Mouse (Mus musculus) intestine, embryonic 16.5 days (tissue): ENCODE results near the gene Tubg2. TPM values are rescaled to one million over a fixed set of nuclear protein-coding genes. Genes with fewer than 3 reads are reported as not detected.
A peak's percentile ranks its signal among the peaks of the same experiment; 100 is the strongest.

ENCODE experiments used
- ATAC-seq: fragments of 200-750 bp; cut with Nextera tagmentation; 2 replicates; pipeline ENCODE4 v1.8.0; 2017; ENCODE audit warnings: moderate TSS enrichment, moderate library complexity
- H3K27ac ChIP-seq: fragments of 300-500 bp; sonication (generic); 2 replicates; pipeline ENCODE4 v1.5.1; 2014; ENCODE audit warnings: mild to moderate bottlenecking, low read length
- H3K27me3 ChIP-seq: fragments of 300-500 bp; sonication (generic); replicated peaks from 2 replicates; pipeline ENCODE4 v1.6.1; 2014; ENCODE audit warnings: low read length, control low read depth, mixed read lengths; ENCODE audit not compliant: control insufficient read depth, insufficient read depth
- H3K36me3 ChIP-seq: fragments of 300-500 bp; sonication (generic); 2 replicates; pipeline ENCODE4 v1.6.1; 2014; ENCODE audit warnings: low read length, control low read depth; ENCODE audit not compliant: control insufficient read depth, insufficient read depth
- H3K4me1 ChIP-seq: fragments of 300-500 bp; sonication (generic); 2 replicates; pipeline ENCODE4 v1.6.1; 2014; ENCODE audit warnings: low read length, control low read depth, mixed read lengths; ENCODE audit not compliant: control insufficient read depth, insufficient read depth
- H3K4me2 ChIP-seq: fragments of 300-500 bp; sonication (generic); 2 replicates; pipeline ENCODE4 v1.6.1; 2014; ENCODE audit warnings: low read depth, low read length, control low read depth
- H3K4me3 ChIP-seq: fragments of 300-500 bp; sonication (generic); 2 replicates; pipeline ENCODE4 v1.5.1; 2014; ENCODE audit warnings: mild to moderate bottlenecking, low read length
- H3K9ac ChIP-seq: fragments of 300-500 bp; sonication (generic); 2 replicates; pipeline ENCODE4 v1.6.1; 2014; ENCODE audit warnings: low read depth, low read length
- H3K9me3 ChIP-seq: fragments of 300-500 bp; sonication (generic); 2 replicates; pipeline ENCODE4 v1.6.1; 2016; ENCODE audit warnings: low read length, control low read depth; ENCODE audit not compliant: control insufficient read depth
- WGBS: fragments of 180-500 bp; shearing (Covaris S2); extraction: QIAGEN DNeasy Blood & Tissue Kit; methylation state at CpG from one replicate; pipeline ENCODE4 v1.1.7; 2014; 5-methylcytosine and 5-hydroxymethylcytosine counted together
- polyA plus RNA-seq: library from polyadenylated mRNA; unstranded; fragments of >200 nt; fragmentation: Nextera tagmentation; extraction: Ambion mirVana; gene quantifications from 2 replicates; pipeline ENCODE4 v1.2.1, GENCODE M21; 2015

The Tubg2 gene
- polyA plus RNA-seq, 1 experiment from 2014 or later = 3.9 TPM

DNA sequence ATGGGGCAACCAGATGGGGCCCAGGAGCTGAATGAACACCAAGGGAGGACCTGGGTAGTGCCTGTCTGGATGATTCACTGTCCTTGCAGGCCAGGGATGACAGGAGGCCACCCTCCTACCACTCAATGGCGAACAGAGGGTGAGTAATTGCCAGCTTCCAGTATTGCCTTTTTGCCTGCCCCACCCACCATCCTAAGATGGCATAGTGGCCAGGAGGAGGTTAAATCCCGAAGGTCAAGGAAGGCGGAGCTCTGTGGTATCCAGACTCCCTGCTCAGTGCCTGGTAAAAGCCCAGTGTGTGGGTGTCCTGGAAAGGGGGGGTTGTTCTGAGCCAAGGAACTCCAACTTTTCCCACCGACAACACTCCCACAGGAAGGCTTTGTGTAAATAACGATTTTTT lies 6.6 kb downstream of the Tubg2 start:
- ATAC-seq = no peak
- no peak overlapping the region for H3K4me2 ChIP-seq
- no peak overlapping the region for H3K4me3 ChIP-seq
- no peak overlapping the region for H3K27ac ChIP-seq
- WGBS = 58% methylated on average over 5 of the region's 5 CpGs
- peaks cover 22% of the 10 kb centered on the region for H3K4me1 ChIP-seq
- peaks cover 3% of the 10 kb centered on the region; the same call in 1 of the 2 replicates for H3K27me3 ChIP-seq
- no peaks in the 10 kb centered on the region for H3K9me3 ChIP-seq
- H3K36me3 ChIP-seq = peaks cover 11% of the 10 kb centered on the region
- H3K9ac ChIP-seq = no peak overlapping the region

DNA sequence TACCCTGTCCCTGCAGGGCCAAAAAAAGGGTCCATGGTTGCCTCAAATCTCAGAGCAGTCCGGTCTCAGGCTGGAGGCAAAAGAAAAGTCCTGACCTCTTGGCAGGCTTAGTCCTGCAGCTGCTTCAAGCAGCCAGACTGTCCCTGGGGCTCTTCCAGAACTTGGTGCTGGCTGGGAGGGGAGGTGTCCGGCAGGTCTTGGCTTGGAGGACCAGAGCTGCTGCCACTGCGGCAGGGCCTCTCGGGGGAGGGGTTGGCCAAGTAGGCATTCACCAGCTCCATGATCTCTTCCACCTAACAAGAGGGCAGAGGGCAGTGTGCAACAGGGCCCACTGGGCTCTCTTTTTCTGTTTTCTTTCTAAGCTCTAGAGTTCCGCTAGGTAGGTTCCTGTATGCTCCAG lies 7.1 kb downstream of the Tubg2 start:
- Histone ChIP-seq H3K4me3 (no peak overlapping the region), H3K27me3 (peaks cover 6% of the 10 kb centered on the region; the same call in 1 of the 2 replicates), H3K4me1 (peaks cover 22% of the 10 kb centered on the region), H3K9me3 (no peaks in the 10 kb centered on the region), H3K9ac (no peak overlapping the region), H3K36me3 (peaks cover 16% of the 10 kb centered on the region), H3K27ac (no peak overlapping the region), H3K4me2 (no peak overlapping the region)
- WGBS = 66% methylated on average over 5 of the region's 5 CpGs
- no peak for ATAC-seq

DNA sequence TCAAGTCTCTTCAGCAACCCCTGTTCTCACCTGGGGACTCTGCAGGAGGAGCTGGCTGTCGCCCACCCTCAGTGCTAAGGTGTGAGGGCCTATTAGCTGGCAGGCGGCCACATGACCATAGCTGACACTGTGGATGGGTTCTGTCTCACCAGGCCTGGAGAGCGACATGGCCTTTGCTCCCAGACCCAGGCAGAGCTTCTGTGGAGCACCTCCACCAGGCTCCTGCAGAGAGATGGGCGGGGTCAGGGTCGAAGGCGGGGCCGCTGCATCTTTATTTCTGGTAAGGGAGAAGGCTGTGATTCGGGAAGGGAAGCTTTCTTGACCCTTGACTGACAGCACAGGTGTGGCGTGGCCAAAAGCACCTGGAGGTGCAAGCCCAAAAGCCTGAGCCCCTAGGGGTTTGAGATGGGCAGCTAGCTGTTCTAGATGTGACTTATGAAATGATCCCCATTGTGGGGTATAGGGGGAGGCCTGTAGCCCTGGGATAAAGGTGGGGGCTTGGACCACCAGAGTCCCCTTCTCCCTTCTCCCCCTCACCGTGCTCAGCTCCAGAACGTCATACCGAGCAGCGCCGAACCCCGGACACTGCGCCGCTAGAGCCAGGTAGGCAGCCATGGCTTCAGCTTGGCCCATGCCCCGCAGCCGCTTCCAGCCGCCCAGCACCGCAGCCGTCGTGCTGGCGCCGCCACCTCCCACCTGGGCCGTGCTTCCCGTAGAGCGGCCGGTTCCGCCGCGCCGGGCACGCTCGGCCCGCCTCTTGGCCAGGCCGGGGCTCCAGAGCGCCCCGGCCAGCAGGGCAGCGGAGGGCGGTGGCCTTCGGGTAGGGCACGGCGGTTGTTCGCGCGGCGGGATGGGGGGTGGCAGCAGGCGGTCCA lies 8.0 kb downstream of the Tubg2 start:
- Histone ChIP-seq H3K27ac (no peak overlapping the region), H3K4me2 (peak overlapping the region; percentile 38; the same call in 1 of the 2 replicates), H3K27me3 (peaks cover 8% of the 10 kb centered on the region; the same call in 1 of the 2 replicates), H3K4me1 (peaks cover 28% of the 10 kb centered on the region), H3K9ac (peak overlapping the region; percentile 37; the same call in 1 of the 2 replicates), H3K36me3 (peaks cover 18% of the 10 kb centered on the region), H3K9me3 (no peaks in the 10 kb centered on the region), H3K4me3 (no peak overlapping the region)
- ATAC-seq = peak; percentile 58
- WGBS = 46% methylated on average over 49 of the region's 49 CpGs

DNA sequence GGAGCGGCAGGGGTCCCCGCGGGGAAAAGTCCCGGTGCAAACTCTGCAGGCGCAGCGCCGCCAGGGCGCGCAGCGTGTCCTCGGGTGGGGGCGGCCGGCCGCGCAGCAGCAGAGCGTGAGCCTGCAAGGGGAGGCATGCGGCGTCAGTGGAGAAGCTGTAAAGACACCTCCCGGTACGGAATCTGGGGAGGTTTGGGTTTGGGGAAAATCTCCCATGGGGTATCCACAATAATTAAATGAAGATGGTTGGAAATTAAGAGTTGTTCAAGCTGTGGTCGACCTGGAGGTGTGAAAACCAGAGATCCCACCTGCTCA lies 8.6 kb downstream of the Tubg2 start:
- H3K27ac ChIP-seq = no peak overlapping the region
- H3K4me1 ChIP-seq = peaks cover 34% of the 10 kb centered on the region
- H3K4me2 ChIP-seq = peak overlapping the region; percentile 38; the same call in 1 of the 2 replicates
- no peak for ATAC-seq
- peaks cover 18% of the 10 kb centered on the region for H3K36me3 ChIP-seq
- 34% methylated on average over 21 of the region's 21 CpGs for WGBS
- peaks cover 8% of the 10 kb centered on the region; the same call in 1 of the 2 replicates for H3K27me3 ChIP-seq
- H3K9ac ChIP-seq = 0 out of 2 replicates have a peak overlapping the region, but pooled peaks have one; percentile 37
- H3K9me3 ChIP-seq = no peaks in the 10 kb centered on the region
- H3K4me3 ChIP-seq = no peak overlapping the region

DNA sequence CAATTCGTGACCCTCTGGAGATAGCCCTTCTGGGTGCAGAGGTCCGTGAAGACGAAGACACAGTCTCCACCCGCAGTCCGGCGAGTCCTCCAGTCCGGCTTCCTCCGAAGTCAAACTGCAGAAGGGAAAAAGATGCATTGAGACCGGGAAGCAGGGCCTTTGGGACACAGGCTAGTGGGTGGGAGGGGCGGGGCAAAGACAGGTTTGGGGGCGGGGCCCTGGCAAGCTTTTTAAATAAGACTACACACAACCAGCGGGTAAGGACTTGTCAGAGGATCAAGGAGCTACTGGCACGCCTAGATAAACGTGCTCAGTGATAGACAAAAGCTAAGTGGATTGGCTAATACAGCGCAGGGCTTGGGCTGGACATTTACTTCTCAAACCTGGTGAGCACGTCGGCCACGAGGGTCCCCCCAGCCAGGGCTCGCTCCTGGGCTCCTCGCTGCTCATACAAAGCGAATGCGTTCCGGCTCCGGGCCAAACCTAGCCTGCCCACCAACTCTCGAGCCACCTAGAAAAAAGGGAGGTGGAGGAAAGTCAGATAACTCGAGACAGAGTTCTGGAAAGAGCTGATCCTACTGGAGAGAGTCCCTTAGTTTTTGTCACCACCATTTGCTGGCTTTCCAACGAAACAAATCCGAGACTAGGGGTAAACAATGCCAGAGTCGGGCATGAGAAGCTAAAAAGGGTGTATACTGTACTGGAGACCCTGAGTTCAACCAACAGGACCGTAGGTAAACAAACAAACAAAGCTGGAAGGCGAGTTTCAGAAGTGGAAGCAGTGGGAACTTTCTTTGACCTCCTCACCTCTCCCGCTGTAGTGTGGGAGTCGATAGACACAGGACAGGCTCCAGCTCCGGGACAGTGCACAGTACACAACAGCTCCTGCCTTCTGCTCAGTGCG lies 9.2 kb downstream of the Tubg2 start:
- Histone ChIP-seq H3K4me3 (no peak overlapping the region), H3K27me3 (peaks cover 8% of the 10 kb centered on the region; the same call in 1 of the 2 replicates), H3K9me3 (no peaks in the 10 kb centered on the region), H3K36me3 (peaks cover 18% of the 10 kb centered on the region), H3K9ac (no peak overlapping the region), H3K4me2 (no peak overlapping the region), H3K27ac (no peak overlapping the region), H3K4me1 (peaks cover 39% of the 10 kb centered on the region)
- no peak for ATAC-seq
- 50% methylated on average over 35 of the region's 35 CpGs for WGBS

DNA sequence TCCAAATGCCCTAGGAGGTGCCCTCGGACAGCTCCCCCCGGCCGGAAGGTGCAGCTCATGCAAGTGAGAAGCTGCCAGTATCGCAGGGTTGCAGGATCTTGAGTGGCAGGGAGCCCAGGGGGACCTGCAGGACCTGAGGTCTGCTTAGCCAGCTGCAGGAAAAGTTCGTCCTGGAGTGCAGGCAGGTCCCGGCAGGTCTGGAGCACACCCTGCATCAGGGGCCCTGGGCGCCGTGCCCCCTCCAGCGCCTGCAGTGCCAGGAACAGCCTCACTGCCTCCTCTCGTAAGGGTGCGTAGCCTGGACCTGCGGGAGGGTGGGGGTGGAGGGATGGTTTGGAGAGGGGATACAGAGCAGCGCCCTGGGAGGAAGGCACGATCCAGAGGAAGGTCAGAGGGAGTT lies 10.7 kb downstream of the Tubg2 start:
- no peak for ATAC-seq
- 81% methylated on average over 14 of the region's 14 CpGs for WGBS
- H3K27ac ChIP-seq = no peak overlapping the region
- no peak overlapping the region for H3K4me3 ChIP-seq
- H3K4me2 ChIP-seq = no peak overlapping the region
- no peak overlapping the region for H3K9ac ChIP-seq
- H3K36me3 ChIP-seq = peaks cover 18% of the 10 kb centered on the region
- H3K4me1 ChIP-seq = peaks cover 39% of the 10 kb centered on the region
- H3K27me3 ChIP-seq = peaks cover 8% of the 10 kb centered on the region; the same call in 1 of the 2 replicates
- H3K9me3 ChIP-seq = no peaks in the 10 kb centered on the region

DNA sequence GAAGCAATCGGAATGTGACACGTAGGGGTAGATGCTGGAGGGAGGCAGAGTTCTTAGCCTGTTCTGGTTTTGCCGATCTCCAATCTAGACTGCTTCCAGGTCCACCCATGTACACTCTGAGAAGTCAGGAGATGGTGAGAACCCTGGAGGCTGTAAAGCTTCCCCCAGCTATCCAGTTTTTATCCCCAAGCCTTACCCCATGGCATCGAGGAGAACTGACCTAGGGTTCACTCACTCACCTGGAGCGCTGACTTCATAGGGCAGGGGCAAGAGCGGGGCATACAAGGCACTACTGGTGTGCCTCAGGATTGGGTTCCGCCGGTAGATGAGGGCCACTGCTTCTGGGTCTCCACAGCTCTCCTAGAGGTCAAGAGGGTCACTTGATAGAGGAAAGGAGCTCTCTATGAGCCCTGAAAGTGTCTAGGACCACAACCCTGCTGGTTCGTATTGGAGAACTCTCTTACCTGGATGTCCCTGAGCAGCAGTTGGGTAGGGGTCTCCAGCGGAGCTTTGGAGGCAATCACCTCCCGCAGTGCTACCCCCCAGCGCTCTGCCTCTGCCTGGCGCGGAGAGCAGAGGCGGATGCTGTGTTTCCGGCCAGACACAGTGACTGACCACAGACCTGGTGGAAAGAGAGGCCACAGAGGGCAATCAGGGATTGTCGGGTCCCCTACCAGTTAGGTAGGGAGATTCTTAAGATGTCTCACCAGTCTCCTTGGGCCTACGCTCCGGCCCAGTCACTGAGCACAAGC lies 11.7 kb downstream of the Tubg2 start:
- 74% methylated on average over 19 of the region's 19 CpGs for WGBS
- no peaks in the 10 kb centered on the region for H3K9me3 ChIP-seq
- H3K27me3 ChIP-seq = peaks cover 8% of the 10 kb centered on the region; the same call in 1 of the 2 replicates
- no peak overlapping the region for H3K27ac ChIP-seq
- peaks cover 18% of the 10 kb centered on the region for H3K36me3 ChIP-seq
- no peak overlapping the region for H3K4me3 ChIP-seq
- ATAC-seq = no peak
- H3K4me1 ChIP-seq = peaks cover 39% of the 10 kb centered on the region
- H3K4me2 ChIP-seq = no peak overlapping the region
- H3K9ac ChIP-seq = no peak overlapping the region

DNA sequence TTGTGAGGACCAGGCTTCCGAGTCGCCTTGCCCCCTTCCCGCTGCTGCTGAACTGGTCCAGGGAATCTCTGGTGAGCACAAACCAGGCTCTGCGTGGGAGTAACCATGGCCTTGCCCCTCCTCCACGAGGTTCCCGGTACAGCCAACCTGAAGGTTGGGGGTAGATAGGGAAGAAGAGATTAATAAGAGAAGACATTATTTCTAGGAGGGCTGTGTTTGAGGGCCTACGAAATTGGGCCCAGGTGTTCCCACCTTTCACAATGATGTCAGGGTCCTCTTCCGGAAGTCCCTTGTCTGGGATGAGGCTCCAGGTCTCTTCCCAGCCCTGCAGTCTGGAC lies 12.2 kb downstream of the Tubg2 start:
- Histone ChIP-seq H3K4me2 (no peak overlapping the region), H3K4me1 (peaks cover 38% of the 10 kb centered on the region), H3K9me3 (no peaks in the 10 kb centered on the region), H3K27ac (no peak overlapping the region), H3K27me3 (peaks cover 8% of the 10 kb centered on the region; the same call in 1 of the 2 replicates), H3K9ac (no peak overlapping the region), H3K4me3 (no peak overlapping the region), H3K36me3 (peaks cover 18% of the 10 kb centered on the region)
- 71% methylated on average over 8 of the region's 8 CpGs for WGBS
- ATAC-seq = no peak
